ENCODE assay signal across 9 mouse cellular contexts in genomic region chr19:32348955-32349654, GRCm38 (mm10). TPM values are rescaled to one million over a fixed set of nuclear protein-coding genes. Genes with fewer than 3 reads are reported as not detected.
DNase-seq lines count a peak whose midpoint lies in the region; ATAC-seq and TF ChIP-seq lines count a peak whose summit lies in the region.
"Had no signal": no experiment of that assay in that cellular context is flagged by ENCODE, and none has a peak within 500 bp of the region (broad histone marks: within the 10 kb centered on the region; RNA-seq: fewer than 3 reads in every experiment).

No protein-coding gene starts in this region.

- DNase-seq in lung, adult 2 months: no peak
- DNase-seq in lung, postnatal 14 days: no peak
- DNase-seq in kidney, postnatal 10 days: peak; percentile 58
- DNase-seq in midbrain, postnatal 0 days (ENCODE audit: low spot score): no peak
- DNase-seq in left cerebral cortex, postnatal 25 days (ENCODE audit: low spot score in 2 of 2): no peak
- no peak for DNase-seq in neural tube, embryonic 10.5 days (ENCODE audit: extremely low spot score, low spot score)

- no peak overlapping the region for H3K4me2 ChIP-seq in midbrain, postnatal 0 days (ENCODE audit: low read depth, low read length, poor library complexity, severe bottlenecking)
- H3K4me2 ChIP-seq: neural tube, embryonic 12.5 days had no signal

- no peaks in the 10 kb centered on the region for H3K27me3 ChIP-seq in midbrain, postnatal 0 days (ENCODE audit: insufficient read depth, low read length)
- H3K27me3 ChIP-seq: neural tube, embryonic 12.5 days had no signal

- H3K36me3 ChIP-seq in midbrain, postnatal 0 days (ENCODE audit: insufficient read depth, low read length): no peaks in the 10 kb centered on the region
- H3K36me3 ChIP-seq: neural tube, embryonic 12.5 days had no signal

- TF ChIP-seq POLR2A in lung, adult 2 months (IDR thresholded peaks at IDR 0.05; ENCODE audit: borderline replicate concordance, extremely low read depth, low read depth, low read length): no peak
- no peak for TF ChIP-seq POLR2A in embryonic fibroblast, embryonic 13.5 days (IDR thresholded peaks at IDR 0.05; ENCODE audit: low read depth, low read length)

- peaks cover 4% of the 10 kb centered on the region for H3K4me1 ChIP-seq in lung, adult 2 months (ENCODE audit: control insufficient read depth, insufficient read depth, low read length)
- peaks cover 26% of the 10 kb centered on the region for H3K4me1 ChIP-seq in embryonic fibroblast, embryonic 13.5 days (ENCODE audit: control insufficient read depth, insufficient read depth, low read length)
- peaks cover 3% of the 10 kb centered on the region for H3K4me1 ChIP-seq in midbrain, postnatal 0 days (ENCODE audit: insufficient read depth, low read length)

- WGBS in lung, adult 2 months: 49% methylated on average over 7 of the region's 7 CpGs
- WGBS in midbrain, postnatal 0 days: 37% methylated on average over 7 of the region's 7 CpGs

- no peak overlapping the region for H3K4me3 ChIP-seq in lung, adult 2 months (replicated peaks; ENCODE audit: extremely low read depth, low read depth, low read length)
- no peak overlapping the region for H3K4me3 ChIP-seq in embryonic fibroblast, embryonic 13.5 days (ENCODE audit: insufficient read depth, low read length)
- H3K4me3 ChIP-seq in midbrain, postnatal 0 days (ENCODE audit: low read depth, low read length): no peak overlapping the region
- H3K4me3 ChIP-seq: erythroblast, embryonic 14.5 days; neural tube, embryonic 12.5 days had no signal

- H3K27ac ChIP-seq in embryonic fibroblast, embryonic 13.5 days (ENCODE audit: insufficient read depth, low read length): no peak overlapping the region
- no peak overlapping the region for H3K27ac ChIP-seq in midbrain, postnatal 0 days (ENCODE audit: low read depth, low read length)
- H3K27ac ChIP-seq: neural tube, embryonic 12.5 days had no signal

- H3K9me3 ChIP-seq in midbrain, postnatal 0 days (ENCODE audit: low read length): no peaks in the 10 kb centered on the region
- H3K9me3 ChIP-seq: neural tube, embryonic 12.5 days had no signal

- no peak overlapping the region for H3K9ac ChIP-seq in midbrain, postnatal 0 days (replicated peaks; ENCODE audit: low read length, poor library complexity, severe bottlenecking)
- H3K9ac ChIP-seq: neural tube, embryonic 12.5 days had no signal

- intact Hi-C loops in left cerebral cortex, postnatal 25 days (cut with DNase I): no loop called here

- peak; percentile 44; the same call in 1 of the 2 replicates for TF ChIP-seq CTCF in lung, adult 2 months (IDR thresholded peaks at IDR 0.05; ENCODE audit: insufficient read depth, low read length)
- TF ChIP-seq CTCF in embryonic fibroblast, embryonic 13.5 days (IDR thresholded peaks at IDR 0.05; ENCODE audit: borderline replicate concordance, insufficient read depth, low read length): peak; percentile 19; the same call in 1 of the 2 replicates
- TF ChIP-seq CTCF in midbrain, postnatal 0 days (IDR thresholded peaks at IDR 0.05): peak; percentile 20; the same call in 1 of the 2 replicates

- no peak; the same call in 1 of the 2 replicates for ATAC-seq in midbrain, postnatal 0 days (ENCODE audit: low FRiP score)

RNA-seq across cellular contexts. Expression of gene Sgms1, which starts 40.4 kb away (rescaled TPM):
- polyA plus RNA-seq in lung, adult 2 months (2012; rRNA removed): 44.2 and 53.7 TPM in 2 replicates
- 42.2 and 56.5 TPM in 2 replicates for polyA plus RNA-seq in embryonic fibroblast, embryonic 13.5 days (2011; ENCODE audit: insufficient read length, low read depth, missing spikeins)
- 28.4 and 32.3 TPM in 2 replicates for total RNA-seq in midbrain, postnatal 0 days (2014; rRNA removed)
- 17.4 and 21.3 TPM in 2 replicates for polyA plus RNA-seq in midbrain, postnatal 0 days (2015; fragmentation: Nextera tagmentation; extraction: Ambion mirVana)
- total RNA-seq in left cerebral cortex, postnatal 25 days (2021): 10 to 100 TPM; 44.2 to 53.5 TPM
